Mouse (Mus musculus) frontal cortex, postnatal 10 days (tissue): Measurements from ENCODE around the gene Defb25.

ENCODE experiments used
- DNase-seq, 2 experiments: peaks; one replicate each; pipeline ENCODE4 v3.0.0; 2022; ENCODE audit warnings: low spot score in 2 of 2, mixed read lengths in 1 of 2

Defb25 gene

DNA sequence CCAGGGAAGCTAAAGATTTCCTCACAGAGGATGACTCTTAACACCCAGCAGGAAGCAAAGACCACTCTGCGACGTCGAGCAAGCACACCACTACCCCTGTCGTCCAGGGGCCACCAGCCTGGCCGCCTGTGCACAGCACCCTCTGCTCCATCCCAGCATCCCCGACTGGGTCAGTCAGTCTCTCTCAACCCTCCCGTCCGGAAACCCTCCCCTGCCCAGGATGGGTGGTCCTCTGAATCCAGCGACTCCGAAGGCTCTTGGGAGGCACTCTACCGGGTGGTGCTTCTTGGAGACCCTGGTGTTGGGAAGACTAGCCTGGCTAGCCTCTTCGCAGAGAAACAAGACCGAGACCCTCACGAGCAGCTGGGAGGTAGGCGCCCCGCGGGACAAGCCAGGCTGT lies 5.2 kb upstream of the Defb25 start:
- DNase-seq, result no peak

DNA sequence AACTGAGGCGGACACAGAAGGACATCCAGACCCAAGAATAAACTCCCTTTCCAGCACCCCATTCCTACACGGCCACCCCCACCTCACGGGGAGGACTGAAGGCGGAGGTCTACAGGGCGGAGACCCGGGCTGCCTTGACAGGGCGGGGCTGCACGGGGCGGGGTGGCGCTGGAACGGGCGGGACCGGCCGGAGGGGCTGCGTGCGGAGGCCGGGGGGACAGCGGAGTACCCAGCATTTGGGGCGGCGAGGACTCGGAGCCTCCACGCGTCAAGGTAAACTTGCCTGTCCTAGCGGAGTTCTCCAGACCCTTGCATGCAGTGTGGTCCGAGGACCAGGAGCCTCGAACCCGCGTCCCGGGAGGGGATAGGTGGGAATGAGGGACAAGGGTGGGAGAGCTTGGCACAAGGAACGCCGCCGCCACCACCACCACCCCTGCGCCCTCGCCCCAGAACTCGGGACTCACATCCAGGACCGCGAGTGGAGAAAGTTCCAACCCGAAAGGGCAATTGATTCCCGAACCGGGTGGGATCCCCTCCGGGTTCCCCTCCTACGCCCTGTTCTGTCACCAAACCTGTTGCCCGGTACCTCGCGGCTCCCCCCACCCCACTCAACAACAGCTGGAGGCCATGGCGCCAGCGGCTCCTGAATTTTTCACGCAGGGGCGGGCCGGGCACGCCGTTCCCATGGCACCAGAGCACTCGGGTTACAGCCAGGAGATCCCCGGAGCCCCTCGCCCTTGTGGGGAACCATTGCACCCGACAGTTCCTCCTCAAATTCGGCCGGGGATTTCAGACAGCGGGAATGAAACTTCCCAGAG lies 4.1 kb upstream of the Defb25 start, which contains the start of gene Rem1:
Rem1 (plus strand) TSS at position 178 of the 818 bp plus-strand sequence.
- no peak for DNase-seq

DNA sequence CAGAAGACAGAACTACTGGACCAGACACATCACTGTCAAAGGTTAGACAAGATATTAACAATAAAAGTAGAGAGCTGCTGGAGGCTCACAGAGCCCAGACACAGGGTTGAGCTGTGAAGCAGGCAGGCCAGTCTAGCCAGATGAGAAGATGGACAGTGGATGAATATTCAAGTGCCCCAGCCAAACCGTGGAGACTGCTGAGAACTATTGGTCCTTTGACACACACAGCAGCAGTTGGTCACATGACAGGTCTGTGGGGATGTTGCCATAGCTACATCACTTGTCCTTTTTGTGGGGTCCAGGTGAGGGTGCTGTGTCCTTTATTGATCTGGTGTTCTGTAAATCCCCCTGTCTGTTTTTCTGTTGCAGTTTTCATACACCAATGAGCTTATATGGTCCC lies 2.4 kb upstream of the Defb25 start:
- DNase-seq, result no peak

DNA sequence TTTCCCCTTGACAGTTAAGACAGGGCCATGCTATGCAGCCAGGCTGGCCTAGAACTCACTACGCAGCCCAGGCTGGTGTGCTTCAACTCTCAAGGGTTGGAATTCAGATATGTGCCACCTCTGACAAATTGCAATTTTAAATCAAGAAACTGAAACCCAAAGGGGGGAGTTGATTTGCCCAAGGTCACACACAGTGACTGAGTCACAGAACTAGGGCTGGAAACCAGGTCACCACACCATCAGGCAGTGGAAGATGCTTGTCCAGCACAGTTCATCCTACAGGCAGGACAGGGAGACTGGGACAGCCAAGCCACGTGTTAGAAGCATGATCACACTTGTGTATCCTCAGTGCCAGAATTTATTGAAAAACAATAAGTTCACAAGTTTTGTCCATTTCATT lies 1.7 kb upstream of the Defb25 start:
- no peak for DNase-seq

DNA sequence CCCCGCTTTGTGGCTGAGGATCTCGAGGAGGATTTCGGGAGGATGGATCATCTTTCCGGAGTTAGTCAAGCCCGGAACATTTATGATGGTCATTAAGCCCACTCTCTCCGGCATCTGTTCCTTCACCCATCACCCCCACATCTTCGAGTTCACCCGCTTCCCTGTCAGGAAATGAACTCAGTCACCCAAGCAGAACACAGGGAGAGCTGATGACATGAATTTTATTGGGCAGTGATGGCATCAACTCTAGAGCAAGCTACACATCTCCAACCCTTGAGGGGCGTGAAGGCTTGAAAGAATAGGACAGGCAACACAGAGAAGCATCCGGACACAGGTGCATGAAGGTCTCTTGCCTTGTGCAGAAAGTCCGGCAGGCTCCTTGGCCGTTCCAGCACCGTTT lies 702 bp downstream of the Defb25 start:
- no peak for DNase-seq

DNA sequence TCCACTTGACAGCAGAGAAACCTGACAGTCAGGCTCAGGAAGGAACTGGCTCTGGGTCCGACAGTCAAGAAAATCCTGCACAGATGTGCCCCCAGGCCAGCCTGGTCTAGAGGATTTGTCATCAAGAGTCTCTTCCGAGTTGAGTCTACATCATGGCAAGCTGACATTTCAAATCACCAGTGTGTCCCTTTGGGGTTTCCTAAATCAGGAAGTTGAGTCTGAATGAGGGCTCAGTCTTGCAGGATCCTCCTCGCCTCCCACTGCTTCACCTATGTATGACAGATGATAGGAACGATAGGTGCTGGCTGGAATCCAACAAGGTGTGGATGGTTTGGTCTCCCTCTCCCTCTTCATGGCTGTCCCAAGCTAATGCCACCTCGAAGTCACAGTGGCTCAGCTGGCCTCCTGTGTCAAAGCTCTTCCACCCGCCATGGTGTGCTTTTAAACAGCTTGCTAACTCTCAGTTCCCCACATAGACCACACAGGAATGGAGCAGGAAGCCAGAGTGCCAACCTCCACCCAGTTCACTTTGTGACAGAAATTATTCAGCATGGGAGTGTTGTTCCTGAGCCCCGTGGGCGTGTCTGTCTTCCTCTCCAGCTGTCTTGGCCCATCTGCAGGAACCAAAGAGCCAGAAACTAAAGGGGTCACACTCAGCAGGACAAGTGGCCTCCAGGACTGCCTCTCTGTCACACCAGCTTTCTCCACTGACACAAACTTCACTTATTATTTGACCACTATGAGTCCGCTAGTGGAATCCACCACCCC lies 2.3 kb downstream of the Defb25 start:
- no peak for DNase-seq

DNA sequence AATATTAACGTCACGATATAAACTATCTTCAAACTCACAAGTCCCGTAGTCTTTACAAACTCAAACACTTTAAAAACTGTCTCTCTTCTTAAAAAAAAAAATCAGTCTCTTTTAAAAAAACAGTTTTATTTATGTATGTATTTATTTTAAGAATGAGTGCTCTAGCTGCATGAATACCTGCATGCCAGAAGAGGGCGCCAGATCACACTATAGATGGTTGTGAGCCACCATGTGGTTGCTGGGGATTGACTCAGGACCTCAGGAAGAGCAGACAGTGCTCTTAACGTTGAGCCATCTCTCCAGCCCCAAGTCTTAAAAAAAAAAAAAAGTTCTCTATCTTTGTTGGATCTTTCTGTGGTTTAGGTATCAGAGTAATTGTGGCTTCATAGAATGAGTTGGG lies 5.5 kb downstream of the Defb25 start:
- DNase-seq, result no peak

DNA sequence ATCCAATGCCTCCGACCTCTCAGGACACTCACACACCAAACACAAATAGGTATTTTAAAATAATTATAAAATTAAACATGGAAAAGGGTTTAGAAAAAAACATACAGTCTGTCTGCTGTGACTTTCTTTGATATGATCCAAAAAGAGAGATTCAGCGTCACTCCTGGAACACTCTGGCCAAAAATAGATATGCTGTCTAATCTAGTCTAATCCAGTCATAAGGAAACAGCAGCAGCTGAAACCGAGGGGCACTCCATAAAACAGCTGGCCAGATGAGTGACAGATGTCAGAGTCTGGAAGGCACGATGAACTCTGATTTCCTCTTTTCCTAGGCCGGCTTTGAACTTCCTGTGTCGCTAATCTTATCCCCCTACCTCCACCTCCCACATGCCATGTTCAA lies 6.4 kb downstream of the Defb25 start:
- DNase-seq, result no peak

DNA sequence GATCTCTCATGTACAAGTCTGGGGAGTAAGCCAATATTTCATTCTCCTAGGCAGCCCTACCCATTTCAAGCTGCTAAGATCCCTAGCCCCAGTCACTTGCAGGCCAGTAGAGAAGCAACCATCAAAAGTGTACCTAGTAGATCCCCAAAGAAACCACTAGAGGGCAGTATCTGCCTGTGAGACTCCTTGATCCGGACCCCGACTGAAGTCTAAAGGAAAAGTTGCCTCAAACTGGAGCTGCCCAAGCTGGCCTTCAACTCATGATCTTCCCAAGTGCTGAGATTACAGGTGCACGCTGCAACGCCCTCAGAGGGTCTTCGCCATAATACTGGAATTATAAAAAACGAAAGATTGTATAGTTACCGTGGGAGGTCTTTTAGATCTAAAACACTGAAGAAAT lies 7.3 kb downstream of the Defb25 start:
- peak in 1 of 2 experiments; percentile 48 for DNase-seq

DNA sequence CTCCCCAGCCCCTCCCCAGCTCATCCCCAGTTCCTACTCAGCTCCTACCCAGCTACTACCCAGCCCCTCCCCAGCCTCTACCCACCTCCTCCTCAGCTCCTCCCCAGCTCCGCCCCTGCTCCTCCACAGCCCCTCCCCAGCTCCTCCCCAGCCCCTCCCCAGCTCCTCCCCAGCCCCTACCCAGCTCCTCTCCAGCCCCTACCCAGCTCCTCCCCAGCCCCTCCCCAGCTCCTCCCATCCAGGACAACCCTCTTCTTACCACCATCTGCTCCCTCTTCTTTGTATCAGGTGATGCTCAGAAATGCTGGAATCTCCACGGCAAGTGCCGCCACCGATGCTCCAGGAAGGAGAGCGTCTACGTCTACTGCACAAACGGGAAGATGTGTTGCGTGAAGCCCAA lies 10.7 kb downstream of the Defb25 start:
- DNase-seq, result no peak

DNA sequence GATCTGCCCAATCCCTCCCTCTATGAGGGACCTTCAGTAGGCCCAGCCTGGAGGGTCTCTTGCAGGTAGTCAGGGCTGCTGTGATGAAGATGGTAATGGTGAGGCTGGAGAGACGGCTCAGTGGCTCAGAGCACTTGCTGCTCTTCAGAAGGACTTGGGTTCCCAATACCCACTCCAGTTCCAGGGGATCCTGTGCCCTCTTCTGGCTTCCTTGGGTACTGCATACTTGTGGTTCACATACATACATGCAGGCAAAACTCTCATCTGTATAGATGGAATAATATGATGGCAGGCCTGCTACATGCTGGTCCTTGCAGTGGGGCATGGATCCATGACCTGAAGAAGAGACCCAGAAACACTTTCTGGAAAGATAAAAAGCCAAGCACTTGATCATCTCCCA lies 14.1 kb downstream of the Defb25 start:
- no peak for DNase-seq

DNA sequence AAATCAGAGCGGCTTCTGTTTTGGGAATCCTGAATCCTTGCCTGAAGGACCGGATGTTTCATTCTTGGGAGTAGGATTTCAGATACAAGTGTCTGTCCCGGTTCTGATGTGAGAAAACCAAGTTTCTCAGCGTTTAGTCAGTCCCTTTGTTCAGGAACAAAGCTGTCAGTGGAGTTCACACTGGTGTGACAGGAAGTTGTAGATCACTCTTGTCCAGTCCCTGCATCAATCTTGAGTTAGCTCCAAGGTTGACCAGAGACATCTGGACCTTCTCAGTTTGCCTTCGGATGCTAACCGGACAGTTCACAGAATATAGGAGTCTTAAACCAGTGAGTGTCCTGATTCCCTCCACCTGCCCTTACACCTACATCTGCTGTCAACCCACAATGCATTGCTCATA lies 15.1 kb downstream of the Defb25 start:
- DNase-seq, result no peak

DNA sequence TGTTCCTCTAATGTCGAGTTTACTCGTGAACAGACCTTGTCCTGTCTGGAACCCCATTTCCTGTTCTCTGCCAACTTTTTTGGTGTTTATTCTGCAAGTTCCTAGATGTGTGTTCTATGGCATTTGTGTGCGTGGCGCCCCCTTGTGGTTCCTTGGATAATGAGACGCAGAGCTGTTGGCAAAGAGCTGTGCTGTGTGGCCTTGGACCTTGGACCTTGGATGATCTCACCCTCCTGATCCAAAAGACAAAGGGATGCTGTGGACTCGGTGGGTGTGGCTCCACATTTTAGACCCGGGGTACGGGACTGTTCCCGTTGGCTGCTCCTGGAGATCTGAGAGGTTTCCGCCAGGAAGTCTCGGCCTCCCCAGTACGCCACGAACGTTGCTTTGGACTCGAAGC lies 18.8 kb downstream of the Defb25 start, which contains the start of gene Defb36:
Defb36 (plus strand) TSS at position 271 of the 400 bp plus-strand sequence.
- no peak for DNase-seq

DNA sequence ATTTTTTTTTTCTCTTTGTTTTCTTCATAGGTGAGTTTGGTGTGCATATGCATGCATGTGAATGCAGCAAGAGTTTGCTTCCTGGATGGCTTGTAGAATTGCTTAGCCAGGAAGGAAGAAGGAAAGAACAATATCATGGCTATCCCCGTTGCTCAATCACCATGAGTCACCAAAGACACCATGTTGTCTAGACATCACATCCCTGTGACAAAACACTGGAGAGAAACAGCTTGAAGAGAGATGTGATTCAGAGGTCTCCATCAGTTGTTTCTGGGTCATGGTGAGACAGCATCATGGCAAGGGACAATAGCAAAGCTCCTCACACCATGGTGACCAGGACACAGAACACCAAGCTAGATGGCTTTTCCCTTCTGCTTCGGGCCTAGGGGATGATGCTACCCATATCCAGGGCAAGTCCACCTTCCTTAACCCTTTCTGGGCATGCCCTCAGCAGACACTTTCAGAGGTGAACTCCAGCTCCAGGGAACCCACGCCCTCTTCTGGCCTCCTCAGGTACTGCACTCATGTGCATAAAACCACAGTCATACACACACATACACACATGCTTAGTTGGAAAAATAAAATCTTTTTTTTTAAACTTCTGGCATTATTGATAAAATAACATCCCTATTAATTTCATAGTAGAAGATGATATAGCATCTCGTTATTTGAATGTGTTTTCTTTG lies 21.4 kb downstream of the Defb25 start:
- DNase-seq, result no peak

DNA sequence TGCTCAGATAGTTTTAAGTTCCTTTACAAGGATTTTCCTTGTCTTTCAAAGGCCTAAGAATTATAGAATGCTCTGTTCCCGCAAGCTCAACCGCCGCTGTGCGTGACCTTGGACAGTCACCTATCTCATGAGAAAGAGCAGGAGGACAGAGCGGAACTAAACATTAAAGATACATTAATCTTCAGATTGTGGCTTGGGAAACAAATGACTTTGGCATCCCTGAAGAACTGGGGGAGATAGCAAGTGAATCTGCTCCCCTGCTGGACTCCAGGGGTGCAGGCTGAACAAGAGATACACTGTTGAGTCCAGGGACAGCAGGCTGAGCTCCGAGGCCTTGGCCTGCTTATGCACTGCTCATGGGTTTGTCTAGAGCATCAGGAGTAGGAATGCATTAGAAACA lies 22.8 kb downstream of the Defb25 start:
- no peak for DNase-seq

DNA sequence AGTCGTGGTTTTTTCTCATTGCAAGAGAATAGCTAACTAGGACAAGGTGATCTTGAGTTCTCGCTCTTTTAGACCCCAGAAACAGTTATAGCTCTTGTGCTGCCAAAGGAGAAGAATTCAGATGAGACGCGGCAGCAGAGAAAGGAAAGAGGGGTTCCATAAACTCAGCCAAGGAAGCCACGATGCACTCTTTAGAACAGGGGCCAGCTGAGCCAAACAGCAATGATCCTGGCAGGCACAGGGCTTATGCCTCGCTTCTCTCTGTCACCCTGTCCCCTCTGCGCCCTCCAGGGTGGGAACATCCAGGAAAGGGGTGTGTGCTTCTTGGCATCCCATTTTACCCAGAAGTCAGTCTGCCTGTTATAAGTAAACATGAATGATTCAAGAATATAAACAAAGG lies 23.6 kb downstream of the Defb25 start, which contains the start of gene Defb45:
Defb45 (minus strand) TSS at position 101 of the 400 bp plus-strand sequence.
- no peak for DNase-seq

DNA sequence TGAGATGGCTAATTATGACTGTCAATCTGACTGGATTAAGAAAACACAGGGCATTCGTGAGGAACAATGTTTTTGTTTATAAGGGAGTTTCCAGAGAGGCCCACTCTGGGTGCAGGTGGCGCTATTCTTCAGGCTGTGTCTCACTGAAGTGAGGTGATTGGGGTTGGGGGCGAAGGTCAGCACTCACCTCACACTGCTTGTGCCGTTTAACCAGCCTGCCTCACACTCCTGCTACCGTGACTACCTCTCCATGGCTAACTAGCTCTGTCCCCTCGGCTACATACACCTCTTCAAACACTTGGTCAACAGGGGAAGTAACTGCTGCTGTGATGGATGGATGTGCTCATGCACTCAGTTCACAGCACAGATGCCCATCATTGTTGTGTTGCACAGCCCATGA lies 33.8 kb downstream of the Defb25 start:
- DNase-seq, result no peak

DNA sequence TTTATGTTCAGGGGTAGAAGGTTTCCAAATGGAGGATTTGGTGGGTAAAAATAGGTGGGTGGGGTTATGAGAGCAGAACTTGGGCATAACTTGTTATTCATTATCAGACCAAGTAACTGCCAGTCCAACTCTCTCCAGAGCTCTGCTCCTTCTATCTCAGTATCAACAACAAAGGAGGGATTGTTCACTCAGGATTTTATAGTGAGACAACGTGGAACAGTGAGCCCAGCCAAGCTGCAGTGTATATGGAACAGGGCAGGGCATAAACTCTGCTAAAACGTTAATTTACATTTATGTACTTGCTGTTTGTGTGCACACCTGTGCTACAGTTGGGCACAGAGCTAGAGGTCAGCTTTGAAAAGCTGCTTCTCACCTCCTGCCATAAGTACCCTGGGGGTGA lies 34.4 kb downstream of the Defb25 start:
- no peak for DNase-seq

DNA sequence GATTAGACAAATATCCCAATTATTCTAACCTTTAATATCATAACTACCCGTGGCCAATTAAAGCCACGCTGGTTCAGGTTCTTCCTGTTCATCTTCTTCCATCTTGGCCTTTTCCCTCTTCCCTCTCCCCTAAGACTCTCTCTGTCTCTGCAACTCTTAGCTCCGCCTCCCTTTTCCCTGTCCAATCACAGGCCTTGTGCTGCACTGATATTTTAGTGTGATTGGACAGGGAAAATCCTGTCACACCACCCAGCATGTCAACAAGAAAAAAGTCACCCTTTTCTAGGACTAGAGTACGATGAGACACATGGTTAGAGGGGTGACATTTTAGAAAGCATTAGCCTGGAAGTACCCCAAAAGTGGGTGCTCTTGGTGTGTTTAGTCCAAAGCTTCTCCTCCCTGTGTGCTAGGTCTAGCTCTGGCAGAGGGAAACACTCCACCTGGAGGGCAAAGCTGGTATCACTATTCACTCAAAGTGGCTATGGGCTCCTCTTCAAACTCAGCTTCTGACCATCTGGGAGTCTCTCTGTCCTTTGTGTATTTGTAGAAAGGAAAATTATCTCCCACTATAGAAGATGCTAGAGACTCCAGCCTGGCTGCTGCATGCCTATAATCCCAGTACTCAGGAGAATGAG lies 35.8 kb downstream of the Defb25 start:
- no peak for DNase-seq

DNA sequence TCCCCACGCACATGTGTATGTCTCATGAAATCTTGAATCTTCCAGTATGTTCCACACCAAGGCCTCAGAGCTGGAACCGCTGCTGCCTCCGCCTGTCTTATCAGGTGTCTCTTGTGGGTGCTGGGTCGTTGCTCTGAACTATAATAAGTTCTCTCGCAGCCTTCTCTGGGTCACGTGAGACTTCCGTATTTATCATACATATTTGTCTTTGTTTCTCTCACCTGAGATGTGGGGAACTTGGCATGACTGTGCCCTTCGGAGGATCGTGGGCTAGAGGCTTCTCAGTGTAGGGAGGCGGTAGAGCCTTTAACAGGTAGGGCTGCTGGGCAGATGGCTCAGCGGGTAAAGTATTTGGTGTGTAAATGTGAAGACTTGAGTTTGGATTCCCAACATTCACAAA lies 42.2 kb downstream of the Defb25 start:
- no peak for DNase-seq

DNA sequence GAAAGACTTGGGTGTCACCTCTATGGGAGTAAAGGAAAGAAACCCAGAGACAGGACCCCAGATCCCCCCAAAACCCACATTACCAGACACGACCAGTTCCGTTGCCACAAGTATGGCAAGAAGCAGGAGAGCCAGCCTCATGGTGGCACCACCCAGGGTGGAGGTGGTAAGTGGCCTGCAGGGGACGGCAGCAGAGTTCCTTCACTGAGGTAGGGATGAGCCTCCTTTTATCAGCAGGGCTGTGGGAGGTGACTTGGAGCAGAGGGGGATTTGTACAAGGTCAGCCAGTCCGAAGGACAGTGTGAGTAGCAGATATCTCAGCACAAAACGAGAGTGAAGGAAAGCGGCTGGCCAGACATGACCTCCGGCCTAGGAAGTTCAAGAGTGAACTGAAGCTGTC lies 42.7 kb downstream of the Defb25 start, which contains the start of gene Defb19:
Defb19 (minus strand) TSS at position 206 of the 400 bp plus-strand sequence.
- no peak for DNase-seq

DNA sequence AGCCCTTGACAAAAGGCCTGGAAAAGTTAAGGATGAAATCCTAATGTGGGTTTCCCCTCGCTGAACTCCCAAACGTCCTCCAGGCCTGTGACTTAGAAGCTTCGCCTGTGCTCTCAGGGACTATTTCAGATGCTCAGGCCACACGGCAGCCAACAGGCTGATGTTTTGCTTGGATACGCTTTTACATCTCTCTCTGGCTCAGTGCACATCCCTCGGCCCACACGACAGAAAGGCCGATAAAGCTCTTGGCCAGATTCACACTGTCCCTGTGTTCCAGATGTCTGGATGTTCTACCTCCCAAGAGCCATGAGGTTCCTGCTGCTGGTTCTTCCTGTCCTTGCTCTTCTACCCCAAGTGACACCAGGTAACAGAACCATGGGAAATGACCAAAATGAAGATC lies 49.4 kb downstream of the Defb25 start:
- no peak for DNase-seq
